Mouse (Mus musculus) lung, embryonic 15.5 days (tissue): ENCODE results near the gene Tomm40. TPM values are rescaled to one million over a fixed set of nuclear protein-coding genes. Genes with fewer than 3 reads are reported as not detected.
A peak's percentile ranks its signal among the peaks of the same experiment; 100 is the strongest.

Experiments used
- ATAC-seq: fragments of 200-750 bp; cut with Nextera tagmentation; 2 replicates; pipeline ENCODE4 v1.8.0; 2017; ENCODE audit warnings: moderate number of reproducible peaks, borderline replicate concordance; ENCODE audit not compliant: low FRiP score, low TSS enrichment; ENCODE audit errors: extremely low read depth
- H3K27ac ChIP-seq: fragments of 300-500 bp; sonication (generic); 2 replicates; pipeline ENCODE4 v1.5.1; 2015; ENCODE audit warnings: moderate library complexity, mild to moderate bottlenecking, inconsistent platforms
- H3K27me3 ChIP-seq: fragments of 300-500 bp; sonication (generic); 2 replicates; pipeline ENCODE4 v1.6.1; 2015; ENCODE audit warnings: inconsistent platforms
- H3K36me3 ChIP-seq: fragments of 300-500 bp; sonication (generic); 2 replicates; pipeline ENCODE4 v1.6.1; 2015; ENCODE audit warnings: inconsistent platforms
- H3K4me1 ChIP-seq: fragments of 300-500 bp; sonication (generic); 2 replicates; pipeline ENCODE4 v1.6.1; 2015; ENCODE audit warnings: inconsistent platforms
- H3K4me2 ChIP-seq: fragments of 300-500 bp; sonication (generic); 2 replicates; pipeline ENCODE4 v1.6.1; 2015; ENCODE audit warnings: inconsistent platforms, mild to moderate bottlenecking, moderate library complexity
- H3K4me3 ChIP-seq: fragments of 300-500 bp; sonication (generic); 2 replicates; pipeline ENCODE4 v1.5.1; 2015; ENCODE audit warnings: mild to moderate bottlenecking, inconsistent platforms
- H3K9ac ChIP-seq: fragments of 300-500 bp; sonication (generic); 2 replicates; pipeline ENCODE4 v1.6.1; 2015; ENCODE audit warnings: inconsistent platforms
- H3K9me3 ChIP-seq: fragments of 300-500 bp; sonication (generic); 2 replicates; pipeline ENCODE4 v1.6.1; 2016; ENCODE audit warnings: inconsistent platforms
- WGBS: fragments of 180-500 bp; shearing (Covaris S2); methylation state at CpG from one replicate; pipeline ENCODE4 v1.1.7; 2015; 5-methylcytosine and 5-hydroxymethylcytosine counted together
- polyA plus RNA-seq: library from polyadenylated mRNA; unstranded; fragments of >200 nt; fragmentation: Nextera tagmentation; extraction: Ambion mirVana; gene quantifications from 2 replicates; pipeline ENCODE4 v1.2.1, GENCODE M21; 2015

Gene Tomm40
- polyA plus RNA-seq: 149 and 157 TPM in 2 replicates

DNA sequence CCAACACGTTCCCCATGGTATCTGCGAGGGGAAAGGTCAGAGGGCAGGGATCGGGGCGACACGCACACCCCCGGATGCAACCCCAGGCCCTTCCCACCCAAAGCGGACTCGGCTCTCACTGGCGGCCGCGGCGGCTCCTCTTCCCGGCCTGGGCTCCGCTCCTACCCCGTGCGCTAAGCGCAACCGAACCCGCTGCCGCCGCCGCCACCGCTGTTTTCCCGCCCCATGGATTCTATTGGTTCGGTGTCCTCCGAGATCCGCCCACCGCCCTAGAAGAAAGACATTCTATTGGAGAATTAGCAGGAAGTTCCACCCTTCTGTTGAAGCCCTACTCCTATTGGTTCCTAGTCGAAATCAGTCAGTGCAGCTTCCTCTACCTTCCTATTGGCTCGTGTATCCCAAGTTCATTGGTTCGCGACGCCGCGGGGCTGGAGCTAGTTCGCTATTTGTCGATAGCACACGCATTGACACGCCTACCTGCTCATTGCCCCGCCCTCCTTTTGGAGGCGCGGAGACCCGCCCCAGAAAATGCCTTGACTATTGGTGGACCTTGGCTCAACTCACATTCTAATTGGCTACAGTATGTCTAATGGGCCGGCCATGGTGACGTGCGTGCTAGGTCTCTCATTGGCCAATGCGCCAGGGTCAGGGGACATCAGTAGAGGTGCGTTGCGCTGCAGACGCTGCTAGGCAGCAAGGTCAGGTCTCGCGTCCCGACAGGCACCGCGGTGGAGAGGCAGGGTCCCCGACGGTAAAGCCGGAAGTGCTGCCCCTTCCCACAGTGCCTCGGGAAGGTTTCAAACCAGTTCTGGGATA lies at the start of gene Tomm40:
Gene Tomm40, minus strand, starts transcription at position 200 of the 816 bp plus-strand sequence.
- H3K9ac ChIP-seq: peak within 1 kb of the TSS; percentile 89
- ATAC-seq: peak; percentile 99
- H3K4me2 ChIP-seq: peak within 1 kb of the TSS; percentile 76
- peak within 1 kb of the TSS; percentile 87 for H3K4me3 ChIP-seq
- H3K4me1 ChIP-seq: peaks cover 24% of the 10 kb centered on the region
- peak within 1 kb of the TSS; percentile 83 for H3K27ac ChIP-seq
- H3K27me3 ChIP-seq: no peaks in the 10 kb centered on the region
- under 1% methylated on average over 59 of the region's 59 CpGs for WGBS
- peaks cover 60% of the 10 kb centered on the region for H3K36me3 ChIP-seq
- no peaks in the 10 kb centered on the region for H3K9me3 ChIP-seq

DNA sequence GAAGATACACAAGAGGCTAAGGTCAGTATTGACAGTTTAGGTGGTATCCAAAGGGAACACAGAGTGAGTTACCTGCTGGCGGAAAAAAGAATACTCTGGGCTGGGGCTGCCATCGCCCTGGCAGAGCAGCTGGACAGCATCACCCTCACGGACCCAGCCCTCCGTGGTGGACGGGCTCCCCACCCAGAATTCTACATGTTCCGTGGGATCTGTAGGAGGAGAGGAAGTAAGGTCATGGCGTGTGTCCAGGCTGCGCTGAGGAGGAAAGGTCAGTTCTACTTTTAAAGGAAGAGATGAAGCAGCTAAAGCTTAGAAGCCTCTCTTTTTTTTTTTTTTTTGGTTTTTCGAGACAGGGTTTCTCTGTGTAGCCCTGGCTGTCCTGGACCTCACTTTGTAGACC lies 49.3 kb upstream of the Tomm40 start:
- no peak overlapping the region for H3K4me2 ChIP-seq
- H3K4me1 ChIP-seq: peaks cover 18% of the 10 kb centered on the region
- H3K27ac ChIP-seq: no peak overlapping the region
- ATAC-seq: no peak
- no peak overlapping the region for H3K9ac ChIP-seq
- peaks cover 50% of the 10 kb centered on the region for H3K36me3 ChIP-seq
- no peaks in the 10 kb centered on the region for H3K9me3 ChIP-seq
- WGBS: 78% methylated on average over 9 of the region's 9 CpGs
- H3K27me3 ChIP-seq: no peaks in the 10 kb centered on the region
- H3K4me3 ChIP-seq: no peak overlapping the region

DNA sequence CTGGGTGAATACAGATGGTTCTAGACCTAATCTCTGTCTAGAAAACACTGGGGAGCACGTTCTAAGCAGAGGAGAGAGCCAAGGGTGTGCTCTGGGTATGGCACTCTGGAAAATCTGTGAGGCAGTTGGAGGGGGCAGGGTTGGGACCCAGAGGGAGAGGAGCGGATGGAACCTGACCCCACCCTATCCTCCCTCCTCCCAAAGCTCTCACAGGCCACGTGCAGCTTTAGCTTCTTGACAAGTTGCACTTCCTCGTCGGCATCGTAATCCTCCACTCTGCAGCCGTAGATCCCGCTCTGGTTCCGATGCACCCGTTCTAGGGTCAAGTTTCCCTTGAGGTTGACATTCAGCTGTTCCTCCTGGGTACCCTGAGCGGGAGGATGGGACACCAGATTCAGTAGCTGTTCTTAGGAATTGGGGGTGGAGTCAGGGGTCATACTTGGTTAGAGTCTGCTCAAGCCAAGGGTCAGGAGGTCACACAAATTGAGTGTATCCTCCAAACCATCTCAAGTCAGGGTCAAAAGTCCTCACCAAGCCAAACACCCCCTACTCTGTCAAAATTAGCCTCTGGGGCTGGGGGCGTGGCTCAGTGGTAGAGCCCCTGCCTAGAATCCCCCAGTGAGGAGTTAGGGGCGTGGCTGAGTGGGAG lies 48.7 kb upstream of the Tomm40 start:
- ATAC-seq: no peak
- Histone ChIP-seq H3K4me3 (no peak overlapping the region), H3K27me3 (no peaks in the 10 kb centered on the region), H3K9me3 (no peaks in the 10 kb centered on the region), H3K4me1 (peaks cover 12% of the 10 kb centered on the region), H3K27ac (no peak overlapping the region), H3K36me3 (peaks cover 54% of the 10 kb centered on the region), H3K9ac (no peak overlapping the region), H3K4me2 (no peak overlapping the region)
- WGBS: 83% methylated on average over 13 of the region's 13 CpGs

DNA sequence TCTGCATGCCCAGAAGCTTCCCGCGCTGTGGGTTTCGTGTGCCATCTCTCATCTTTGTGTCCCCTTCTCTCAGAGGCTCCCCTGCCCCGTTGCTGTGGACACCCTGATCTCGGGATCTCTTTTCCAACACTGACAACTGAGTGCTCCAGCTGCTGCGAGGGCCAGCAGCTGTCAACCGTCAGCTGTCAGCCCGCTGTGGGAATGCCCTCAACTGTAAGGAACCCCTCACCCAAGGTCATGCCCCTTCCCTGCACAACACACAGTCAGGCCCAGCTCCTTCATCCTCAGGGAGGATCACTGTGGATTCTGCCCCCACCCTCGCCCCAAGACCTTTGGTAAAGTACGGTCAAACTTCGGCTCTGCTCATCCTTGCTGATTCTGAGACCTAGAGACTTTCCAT lies 47.0 kb upstream of the Tomm40 start:
- ATAC-seq: peak; percentile 39; the same call in 1 of the 2 replicates
- no peaks in the 10 kb centered on the region; the same call in 1 of the 2 replicates for H3K4me1 ChIP-seq
- 52% methylated on average over 11 of the region's 11 CpGs for WGBS
- no peaks in the 10 kb centered on the region for H3K9me3 ChIP-seq
- H3K4me3 ChIP-seq: no peak overlapping the region
- H3K4me2 ChIP-seq: no peak overlapping the region
- no peaks in the 10 kb centered on the region for H3K27me3 ChIP-seq
- no peak overlapping the region for H3K27ac ChIP-seq
- peaks cover 65% of the 10 kb centered on the region for H3K36me3 ChIP-seq
- no peak overlapping the region for H3K9ac ChIP-seq

DNA sequence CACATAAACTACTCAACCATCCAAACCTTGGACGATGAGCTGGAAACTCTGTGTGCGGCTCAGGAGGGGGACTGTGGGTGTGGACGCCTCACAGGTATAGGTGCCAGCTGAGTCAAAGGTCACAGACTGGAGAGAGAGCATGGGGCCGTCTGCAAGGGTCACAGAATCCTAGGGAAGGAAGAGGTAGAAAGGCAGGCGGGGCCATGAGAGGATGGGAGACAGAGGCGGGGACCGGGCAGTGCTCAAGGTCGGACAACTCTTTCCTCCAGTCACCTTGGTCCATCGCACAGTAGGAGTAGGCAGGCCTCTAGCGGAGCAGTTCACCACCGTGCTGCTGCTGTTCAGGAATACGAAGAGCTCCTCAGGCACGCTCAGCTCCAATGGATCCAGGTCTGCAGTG lies 44.8 kb upstream of the Tomm40 start:
- Histone ChIP-seq H3K9ac (no peak overlapping the region), H3K36me3 (peaks cover 54% of the 10 kb centered on the region), H3K4me3 (no peak overlapping the region), H3K27ac (no peak overlapping the region), H3K4me2 (no peak overlapping the region), H3K9me3 (no peaks in the 10 kb centered on the region), H3K27me3 (no peaks in the 10 kb centered on the region), H3K4me1 (peaks cover 18% of the 10 kb centered on the region)
- no peak for ATAC-seq
- WGBS: 86% methylated on average over 13 of the region's 13 CpGs

DNA sequence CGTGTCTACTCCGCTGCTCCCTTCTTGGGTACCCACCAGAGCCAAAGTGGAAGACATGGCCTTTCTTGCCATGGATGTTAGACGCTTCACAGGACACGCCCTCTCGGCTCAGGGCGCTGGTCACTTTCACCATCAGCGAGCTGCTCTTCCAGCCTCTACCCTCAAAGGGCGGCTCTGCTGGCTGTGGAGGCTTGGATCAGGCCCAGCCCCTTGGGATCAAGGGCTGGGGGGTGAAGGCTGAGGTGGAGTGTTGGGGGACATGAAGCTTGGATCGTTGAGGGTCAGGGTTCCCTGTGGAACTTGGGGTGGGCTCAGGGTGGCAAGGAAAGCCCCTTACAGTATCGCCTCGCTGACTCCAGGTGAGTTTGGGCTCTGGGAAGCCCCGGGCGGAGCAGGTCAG lies 43.4 kb upstream of the Tomm40 start:
- no peak overlapping the region for H3K9ac ChIP-seq
- H3K4me1 ChIP-seq: peaks cover 30% of the 10 kb centered on the region
- no peak overlapping the region for H3K4me2 ChIP-seq
- peaks cover 41% of the 10 kb centered on the region for H3K36me3 ChIP-seq
- no peaks in the 10 kb centered on the region for H3K9me3 ChIP-seq
- WGBS: 89% methylated on average over 13 of the region's 13 CpGs
- H3K27ac ChIP-seq: no peak overlapping the region
- no peak for ATAC-seq
- H3K27me3 ChIP-seq: no peaks in the 10 kb centered on the region
- no peak overlapping the region for H3K4me3 ChIP-seq

DNA sequence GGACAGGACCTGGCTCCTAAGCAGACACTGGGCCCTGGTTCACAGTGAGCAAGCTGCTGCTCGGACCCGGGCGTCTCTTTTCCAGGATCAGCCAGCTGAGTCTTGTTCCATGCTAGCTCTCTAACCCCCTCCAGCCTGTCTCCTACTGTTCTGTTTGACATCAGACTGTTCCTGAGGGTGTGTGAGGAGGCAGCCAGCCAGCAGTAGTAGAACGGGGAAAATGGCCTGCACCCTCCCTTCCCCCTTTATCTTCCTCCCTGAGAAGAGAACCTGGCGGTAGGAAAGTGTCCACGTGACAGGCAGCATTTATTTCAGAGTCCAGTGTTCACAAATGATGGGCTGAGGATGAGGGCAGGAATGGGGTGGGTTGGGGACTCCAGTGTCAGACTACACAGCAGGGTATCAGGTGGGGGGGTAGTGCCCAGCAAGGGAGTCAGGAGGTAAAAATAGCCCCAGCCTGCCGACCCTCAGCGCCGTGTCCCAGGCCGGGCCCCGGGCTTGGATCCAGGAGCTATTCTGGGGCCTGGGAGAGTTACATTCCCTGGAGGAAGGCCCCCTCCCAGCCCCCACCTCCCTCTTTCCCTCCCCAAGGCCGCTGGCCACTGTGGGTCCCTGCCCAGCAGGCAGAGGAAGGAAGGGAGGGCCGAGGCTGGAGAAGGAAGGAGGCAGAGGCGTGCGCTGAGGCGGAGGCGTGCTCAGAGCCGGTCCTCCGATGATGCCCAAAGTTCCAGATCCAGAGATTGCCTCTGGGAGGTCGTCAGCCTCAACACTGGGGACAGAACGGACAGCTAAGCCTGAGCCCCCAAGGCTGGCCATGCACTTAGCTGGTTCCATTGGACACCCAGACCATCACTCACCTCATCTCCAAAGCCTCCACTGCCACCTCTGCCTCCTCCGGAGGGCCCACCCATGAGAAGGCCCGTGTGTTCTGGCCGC lies 40.9 kb upstream of the Tomm40 start:
- peak; percentile 73 for ATAC-seq
- Histone ChIP-seq H3K4me2 (peak overlapping the region; percentile 16; the same call in 1 of the 2 replicates), H3K27ac (peak overlapping the region; percentile 84), H3K9ac (peak overlapping the region; percentile 2; the same call in 1 of the 2 replicates), H3K4me1 (peaks cover 38% of the 10 kb centered on the region), H3K9me3 (no peaks in the 10 kb centered on the region), H3K36me3 (peaks cover 27% of the 10 kb centered on the region), H3K4me3 (no peak overlapping the region), H3K27me3 (no peaks in the 10 kb centered on the region)
- WGBS: 53% methylated on average over 23 of the region's 24 CpGs

DNA sequence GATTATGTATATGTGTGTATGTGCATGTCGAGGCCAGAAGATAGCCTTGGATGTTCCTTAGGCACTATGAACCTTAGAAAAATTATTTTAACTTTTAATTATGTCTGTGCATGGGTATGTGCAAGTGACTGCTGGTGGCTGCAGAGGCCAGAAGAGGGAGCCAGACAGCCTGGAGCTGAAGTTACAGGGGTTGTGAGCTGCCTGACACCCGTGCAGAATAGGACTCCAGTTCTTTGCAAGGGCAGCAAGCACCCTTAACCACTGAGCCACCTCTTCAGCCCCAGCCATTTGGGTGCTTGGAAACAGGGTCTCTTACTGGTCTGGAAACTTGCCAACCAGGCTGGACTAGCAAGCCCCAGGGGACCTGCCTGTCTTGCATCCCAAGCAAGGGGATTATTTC lies 39.8 kb upstream of the Tomm40 start:
- Histone ChIP-seq H3K27me3 (no peaks in the 10 kb centered on the region), H3K9ac (no peak overlapping the region), H3K27ac (peak overlapping the region; percentile 84), H3K36me3 (peaks cover 23% of the 10 kb centered on the region), H3K4me3 (no peak overlapping the region), H3K4me1 (peaks cover 47% of the 10 kb centered on the region), H3K4me2 (no peak overlapping the region), H3K9me3 (no peaks in the 10 kb centered on the region)
- no peak for ATAC-seq
- WGBS: 75% methylated on average over 2 of the region's 2 CpGs

DNA sequence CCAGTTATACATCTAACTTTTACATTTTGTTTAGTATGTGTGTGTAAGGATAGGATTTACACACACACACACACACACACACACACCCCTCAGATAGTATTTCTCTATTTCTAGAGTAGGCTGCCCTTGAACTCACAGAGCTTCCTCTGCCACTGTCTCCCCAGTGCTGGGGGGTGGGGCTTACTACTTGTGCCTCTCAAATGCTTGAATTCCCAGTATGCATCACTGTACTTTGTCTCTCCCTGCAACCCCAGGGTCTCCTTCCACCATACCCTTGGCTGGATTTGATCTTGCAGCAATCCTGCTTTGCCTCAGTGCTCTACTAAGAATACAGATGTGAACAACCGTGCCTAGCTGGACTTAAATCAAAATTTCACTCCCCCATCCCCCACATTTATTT lies 38.8 kb upstream of the Tomm40 start:
- no peak overlapping the region for H3K9ac ChIP-seq
- H3K36me3 ChIP-seq: peaks cover 17% of the 10 kb centered on the region
- H3K27ac ChIP-seq: peak overlapping the region; percentile 88
- H3K4me3 ChIP-seq: no peak overlapping the region
- H3K4me1 ChIP-seq: peaks cover 47% of the 10 kb centered on the region
- 57% methylated on average over 1 of the region's 1 CpGs for WGBS
- no peak overlapping the region for H3K4me2 ChIP-seq
- H3K27me3 ChIP-seq: no peaks in the 10 kb centered on the region
- ATAC-seq: no peak
- no peaks in the 10 kb centered on the region for H3K9me3 ChIP-seq

DNA sequence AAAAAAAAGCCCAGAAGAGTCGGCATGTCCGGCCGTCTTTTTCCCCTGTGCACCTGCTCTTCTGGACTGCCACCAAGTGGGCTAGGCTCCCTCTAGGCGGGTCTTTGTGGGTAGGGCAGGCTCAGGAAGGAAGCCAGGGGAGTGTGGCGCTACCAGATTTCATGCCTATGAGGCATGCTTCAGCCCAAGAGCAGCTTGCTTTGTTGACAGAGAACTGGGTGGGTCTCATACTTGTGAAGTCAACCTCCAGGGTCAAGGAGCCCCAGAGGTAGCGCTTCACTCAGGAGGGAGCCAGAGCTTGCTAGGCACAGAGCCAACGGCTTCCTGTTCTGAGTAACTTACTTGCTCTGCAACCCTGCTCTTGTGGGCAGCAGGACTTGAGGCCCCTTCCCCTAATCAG lies 38.3 kb upstream of the Tomm40 start:
- H3K4me1 ChIP-seq: peaks cover 47% of the 10 kb centered on the region
- no peak for ATAC-seq
- WGBS: 36% methylated on average over 7 of the region's 7 CpGs
- no peaks in the 10 kb centered on the region for H3K27me3 ChIP-seq
- peak overlapping the region; percentile 88 for H3K27ac ChIP-seq
- no peak overlapping the region for H3K9ac ChIP-seq
- no peak overlapping the region for H3K4me2 ChIP-seq
- no peak overlapping the region for H3K4me3 ChIP-seq
- no peaks in the 10 kb centered on the region for H3K9me3 ChIP-seq
- peaks cover 12% of the 10 kb centered on the region for H3K36me3 ChIP-seq

DNA sequence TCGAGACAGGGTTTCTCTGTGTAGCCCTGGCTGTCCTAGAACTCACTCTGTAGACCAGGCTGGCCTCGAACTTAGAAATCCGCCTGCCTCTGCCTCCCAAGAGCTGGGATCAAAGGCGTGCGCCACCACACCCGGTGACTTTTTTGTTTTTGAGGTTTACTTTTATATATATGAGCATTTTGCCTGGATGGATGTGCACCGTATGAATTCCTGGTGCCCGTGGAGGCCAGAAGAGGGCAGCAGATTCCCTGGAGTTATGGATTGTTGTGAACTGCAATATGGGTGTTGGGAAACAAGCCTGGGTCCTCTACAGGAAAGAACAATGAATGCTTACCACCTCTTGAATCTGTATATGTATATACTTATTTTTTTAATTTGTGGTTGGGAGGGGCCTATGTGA lies 37.4 kb upstream of the Tomm40 start:
- Histone ChIP-seq H3K4me3 (no peak overlapping the region), H3K36me3 (peaks cover 3% of the 10 kb centered on the region; the same call in 1 of the 2 replicates), H3K9me3 (no peaks in the 10 kb centered on the region), H3K4me1 (peaks cover 55% of the 10 kb centered on the region), H3K27me3 (no peaks in the 10 kb centered on the region), H3K27ac (peak overlapping the region; percentile 88; the same call in 1 of the 2 replicates), H3K9ac (no peak overlapping the region), H3K4me2 (no peak overlapping the region)
- ATAC-seq: no peak
- WGBS: 76% methylated on average over 8 of the region's 8 CpGs
